Mouse (Mus musculus): ENCODE measurements around the gene Hikeshi. TPM values are rescaled to one million over a fixed set of nuclear protein-coding genes. Genes with fewer than 3 reads are reported as not detected.

Gene Hikeshi
- 24.9 and 28.2 TPM in 2 replicates for polyA plus RNA-seq (2012; rRNA removed)

DNA sequence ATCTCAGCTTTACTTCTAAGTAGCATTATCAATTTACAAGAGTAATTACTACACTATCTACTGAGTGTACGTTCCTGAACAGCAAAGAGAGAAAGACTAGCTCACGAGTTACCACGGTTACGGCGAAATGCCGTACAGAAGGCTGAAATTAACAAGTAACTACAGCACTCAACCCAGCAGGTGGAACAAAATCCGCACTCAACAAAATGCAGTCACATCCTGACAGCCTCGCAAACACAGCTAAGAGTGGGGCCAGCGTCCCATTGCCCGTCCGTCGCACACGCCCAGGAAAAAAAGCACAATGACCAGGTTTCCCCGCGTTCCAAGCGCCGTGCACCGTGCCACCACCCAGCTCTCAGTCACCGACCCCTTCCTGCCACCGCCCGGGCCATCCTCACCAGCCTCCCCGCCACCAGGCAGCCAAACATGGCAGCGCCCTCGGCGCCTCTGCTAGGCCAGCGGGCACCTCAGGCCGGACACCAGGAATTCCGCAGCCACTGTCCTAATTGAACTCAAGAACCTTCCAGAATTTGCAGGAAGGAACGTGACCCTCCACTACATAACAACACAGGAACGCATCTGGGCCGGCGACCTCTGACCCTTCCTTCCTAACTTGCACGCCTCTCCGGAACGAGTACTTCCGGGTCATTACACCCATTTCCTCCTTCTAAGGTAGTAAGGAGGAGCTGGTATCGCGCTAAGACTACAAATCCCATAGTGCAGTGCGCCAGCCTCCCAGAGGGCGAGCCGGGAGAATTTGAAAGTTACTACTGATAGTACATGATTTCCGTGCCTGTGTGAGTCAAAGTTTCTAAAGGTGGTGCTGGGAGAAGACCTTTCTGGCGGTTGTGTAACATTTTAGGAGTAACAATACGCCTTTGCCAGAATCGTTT, at the start of gene Hikeshi:
Hikeshi (minus strand) TSS at position 634 of the 893 bp plus-strand sequence.

GRCm38 (mm10) chr7:89980485-89981422, 39.8 kb upstream of the Hikeshi start, which contains the start of gene Eed:
Eed (minus strand) TSS chr7:89980983.

DNA sequence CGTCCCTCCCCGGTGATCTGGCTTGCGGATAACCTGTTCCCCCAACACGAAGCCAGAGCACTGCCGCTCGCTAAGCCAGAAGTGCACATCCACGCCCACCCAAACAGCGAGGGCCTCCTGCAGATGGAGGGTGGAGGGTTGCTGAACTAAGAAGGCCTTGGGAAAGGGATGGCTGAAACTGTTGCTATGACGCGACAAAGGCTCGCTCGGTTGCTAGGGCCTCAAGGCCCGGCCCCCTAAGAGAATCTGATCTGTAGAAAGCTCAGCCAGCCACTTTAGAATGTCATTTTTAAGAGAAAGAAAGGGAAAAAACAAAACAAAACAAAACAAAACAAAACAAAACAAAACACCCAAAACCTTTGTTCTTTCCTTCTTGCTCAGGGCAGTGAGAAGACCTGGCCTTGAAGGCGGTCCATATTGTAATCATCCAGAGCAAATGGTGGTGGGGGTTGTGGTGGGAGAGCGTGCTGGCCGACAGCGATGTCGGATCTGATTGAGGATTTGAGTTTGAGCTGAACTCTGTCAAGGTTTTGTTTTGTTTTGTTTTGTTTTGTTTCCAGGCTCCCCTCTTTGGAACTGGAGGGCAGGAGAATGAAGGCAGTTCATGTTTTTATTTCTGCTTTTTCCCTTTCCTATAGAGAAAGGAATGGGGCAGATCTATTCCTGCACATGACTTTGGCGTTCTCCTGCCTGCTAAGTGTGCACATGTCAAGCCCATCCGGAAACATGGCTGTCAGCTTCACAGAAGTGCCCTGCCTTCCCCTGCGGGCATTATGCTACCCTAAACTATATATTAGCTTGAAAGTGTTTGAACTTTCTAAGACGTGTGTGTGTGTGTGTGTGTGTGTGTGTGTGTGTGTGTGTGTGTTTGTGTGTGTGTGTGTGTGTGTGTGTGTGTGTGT, 37.3 kb downstream of the Hikeshi start, which contains the start of gene Ccdc81:
Ccdc81 (minus strand) TSS at position 188 of the 902 bp plus-strand sequence.

Other genes starting within 250 kb of the Hikeshi start
- not detected in 2 replicates for gene Ccdc81, start 37.6 kb downstream of the Hikeshi start, polyA plus RNA-seq (2012; rRNA removed)
- gene Eed, start 39.8 kb upstream of the Hikeshi start, polyA plus RNA-seq (2012; rRNA removed) = 35.0 and 36.0 TPM in 2 replicates
- gene Picalm, start 189.0 kb upstream of the Hikeshi start, polyA plus RNA-seq (2012; rRNA removed) = 136 and 154 TPM in 2 replicates